Mouse (Mus musculus) embryonic fibroblast, embryonic 13.5 days (primary cell): ENCODE results near the gene Gm28035.

Experiments used
- CTCF ChIP-seq: IDR thresholded peaks from 2 replicates; pipeline ENCODE4 v1.5.1; 2011; ENCODE audit warnings: mild to moderate bottlenecking, control low read depth, low read length, moderate library complexity, borderline replicate concordance; ENCODE audit not compliant: insufficient read depth
- POLR2A ChIP-seq: IDR thresholded peaks from 2 replicates; pipeline ENCODE4 v1.6.1; 2011; ENCODE audit warnings: low read depth, mild to moderate bottlenecking, control low read depth, low read length, moderate library complexity

- TF ChIP-seq CTCF (no peak), POLR2A (no peak)
Observed at GRCm38 (mm10) chr2:30261921-30262839, 21.8 kb downstream of the Gm28035 start.
